Mouse (Mus musculus) E14TG2a.4 (cell line): Measurements from ENCODE around the gene Bud13.

ENCODE experiments used
- CTCF ChIP-seq: conservative IDR thresholded peaks from 2 replicates; pipeline ENCODE4 v1.5.1; 2014; ENCODE audit warnings: low read length
- POU5F1 ChIP-seq: IDR thresholded peaks from 2 replicates; pipeline ENCODE4 v1.6.1; 2014; ENCODE audit warnings: low read length, borderline replicate concordance

DNA sequence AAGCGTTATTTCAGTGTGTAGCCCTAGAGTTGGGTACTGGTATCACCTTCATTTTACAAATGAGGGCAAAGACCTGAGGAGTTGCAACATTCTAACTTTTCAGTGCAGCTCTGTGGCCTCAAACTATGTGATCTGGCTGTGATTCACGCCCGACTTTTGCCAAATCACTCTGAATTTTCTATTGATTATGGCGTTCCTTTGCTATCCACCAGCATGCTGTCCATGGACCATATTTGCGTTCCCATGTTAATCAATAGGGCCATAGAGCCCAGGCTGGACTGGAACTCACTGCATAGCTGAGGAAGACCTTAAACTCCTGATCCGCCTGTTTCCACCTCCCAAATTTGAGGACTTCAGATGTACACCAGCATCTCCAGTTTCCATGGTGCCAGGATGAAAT, 23.7 kb upstream of the Bud13 start:
- TF ChIP-seq CTCF (no peak), POU5F1 (no peak)
